Mouse (Mus musculus): ENCODE data around the gene Gabrb1.

DNA sequence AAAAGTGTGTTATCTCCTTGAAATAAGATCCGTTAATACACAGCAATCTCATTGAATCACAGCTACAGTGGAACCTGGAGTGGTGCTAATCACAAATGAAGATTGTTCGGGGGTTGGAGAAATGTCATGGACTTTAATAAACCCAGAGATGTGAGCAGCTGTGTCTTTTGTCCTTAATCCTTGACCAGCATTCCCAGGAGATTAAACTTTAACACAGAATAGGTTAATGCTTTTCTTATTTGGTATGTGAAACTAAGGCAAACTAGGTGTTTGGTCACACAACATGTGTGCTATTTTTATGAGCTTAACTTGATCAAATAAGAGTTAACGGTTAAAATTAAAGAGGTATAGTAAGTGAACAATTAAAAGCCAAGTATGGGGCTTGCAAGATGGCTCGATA, 341.6 kb downstream of the Gabrb1 start:
- TF ChIP-seq CTCF (IDR thresholded peaks at IDR 0.05; ENCODE audit: control insufficient read depth, insufficient read depth, insufficient read length) (no peak), MAX (IDR thresholded peaks at IDR 0.05) (no peak), MYOG (IDR thresholded peaks at IDR 0.05; ENCODE audit: control insufficient read depth, extremely low read depth, insufficient read length) (no peak), MYOD1 (IDR thresholded peaks at IDR 0.05; ENCODE audit: control insufficient read depth, insufficient read length, low read depth) (no peak), CEBPB (IDR thresholded peaks at IDR 0.05; ENCODE audit: low read depth) (no peak)

Measured in C2C12 (cell line).